Mouse (Mus musculus): Measurements from ENCODE around the gene Rimklb. TPM values are rescaled to one million over a fixed set of nuclear protein-coding genes. Genes with fewer than 3 reads are reported as not detected.
"Not testable (repeated sequence)": the region's sequence is repeated elsewhere in the genome, so short reads cannot be mapped to it uniquely, and the experiment has no call there.

Gene Rimklb
- total RNA-seq, 1 experiment from 2014 or later: 0.85 TPM

DNA sequence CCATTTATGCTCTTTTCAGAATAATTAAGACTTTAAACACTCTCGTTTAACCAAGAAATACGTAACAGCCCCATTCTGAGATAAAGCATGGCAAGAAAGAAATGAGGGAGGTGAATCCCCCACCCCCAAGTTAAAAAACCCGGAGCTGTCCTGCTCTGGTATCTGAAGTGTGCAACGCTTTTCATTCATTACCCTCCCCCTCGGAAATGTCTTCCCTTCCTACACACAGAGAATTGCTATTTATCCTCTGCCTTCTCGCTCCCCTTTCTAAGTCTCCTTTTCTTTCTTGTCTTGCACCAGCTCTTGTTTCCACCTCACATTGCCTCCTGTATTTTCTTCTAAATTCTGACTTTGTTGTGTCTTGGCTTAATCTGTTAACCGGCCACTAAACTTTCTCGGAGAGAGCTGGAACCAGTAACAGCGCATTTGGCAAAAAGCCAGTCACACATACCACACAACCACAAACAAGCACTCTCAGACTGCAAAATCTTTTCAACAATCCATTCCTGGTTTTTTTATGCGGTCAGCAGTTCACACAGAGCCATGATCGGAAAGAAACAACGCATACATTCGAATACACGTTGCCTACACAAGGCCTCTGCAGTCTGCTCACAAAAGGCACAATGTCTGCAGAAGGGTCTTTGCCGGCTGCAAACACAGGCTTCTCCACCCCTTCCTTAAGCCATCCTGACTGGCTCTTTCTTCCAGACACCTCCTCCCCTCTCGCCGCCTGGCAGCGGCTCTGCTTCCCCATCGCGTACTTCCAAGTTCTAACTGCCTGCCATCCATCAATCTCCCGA, 3.3 kb downstream of the Rimklb start:
- DNase-seq: no peak

DNA sequence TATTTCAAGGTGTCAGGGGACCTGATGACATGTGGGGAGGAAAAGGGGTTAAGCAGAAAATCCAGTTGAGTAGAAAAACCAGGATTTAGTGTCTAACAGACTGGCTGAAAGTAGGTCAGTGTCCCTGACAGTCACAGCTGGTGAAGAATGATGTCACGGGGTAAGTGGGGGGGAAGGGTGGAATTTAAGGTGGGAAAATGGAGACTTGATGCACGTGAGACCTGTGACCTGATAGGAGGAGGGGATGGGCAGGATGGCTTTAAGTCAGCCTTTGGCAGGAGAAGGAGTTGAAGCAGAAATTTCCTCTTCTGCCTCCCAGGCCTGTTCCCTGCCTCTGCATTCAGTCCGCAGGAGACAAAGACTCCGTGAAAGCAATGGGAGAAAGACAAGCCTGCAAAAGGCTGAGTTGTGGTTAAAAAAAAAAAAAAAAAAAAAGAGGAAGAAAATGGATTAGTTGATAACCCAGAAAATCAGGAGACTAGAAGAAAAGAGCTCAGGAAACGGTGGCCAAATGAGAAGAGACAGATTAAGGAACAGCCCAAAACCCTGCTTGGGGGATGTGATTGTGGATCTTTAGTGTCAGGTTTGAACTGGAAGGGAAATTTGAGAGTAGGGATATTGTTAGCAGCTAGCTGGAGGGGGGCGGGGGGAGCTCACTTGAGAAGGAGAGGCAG, 4.6 kb downstream of the Rimklb start:
- peak; percentile 32 for DNase-seq

DNA sequence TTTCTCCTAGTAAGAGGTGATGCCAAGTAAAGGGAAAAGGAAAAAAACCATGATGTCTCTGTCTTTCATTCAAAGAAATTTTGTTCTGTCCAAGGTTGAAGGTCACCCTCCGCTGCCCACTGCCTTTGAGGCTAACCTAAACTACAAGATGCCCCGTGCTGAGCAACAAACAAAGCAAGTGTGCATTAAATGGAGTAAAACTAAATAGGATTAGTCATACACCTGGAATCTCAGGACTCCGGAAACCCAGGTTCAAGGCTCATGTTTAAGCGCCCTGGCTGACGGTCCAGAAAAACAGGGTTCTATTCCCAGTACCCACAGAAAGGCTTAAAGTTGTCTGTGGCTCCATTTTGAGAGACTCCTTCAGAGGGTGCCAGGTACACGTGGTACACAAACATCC, 6.1 kb downstream of the Rimklb start:
- DNase-seq: no peak

DNA sequence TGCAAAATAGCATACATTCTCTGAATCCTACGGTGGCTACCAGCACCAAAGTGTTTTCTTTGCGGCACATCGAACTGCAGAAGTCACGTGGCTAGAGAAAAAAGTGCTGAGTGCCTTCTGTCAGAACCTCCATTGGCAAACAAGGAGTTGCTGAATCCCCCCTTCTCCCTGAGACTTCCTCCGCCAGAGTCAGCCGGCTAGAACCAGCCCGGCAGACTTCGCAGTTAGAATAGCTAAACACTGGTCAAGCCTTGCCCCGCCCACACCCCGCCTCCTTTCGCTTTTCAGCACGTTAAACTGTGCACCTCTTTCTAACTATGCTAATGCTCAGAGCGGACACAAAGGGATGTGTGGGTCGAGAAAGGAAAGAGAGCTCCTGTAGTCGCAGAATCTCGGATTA, 7.0 kb downstream of the Rimklb start:
- peak; percentile 79 for DNase-seq

DNA sequence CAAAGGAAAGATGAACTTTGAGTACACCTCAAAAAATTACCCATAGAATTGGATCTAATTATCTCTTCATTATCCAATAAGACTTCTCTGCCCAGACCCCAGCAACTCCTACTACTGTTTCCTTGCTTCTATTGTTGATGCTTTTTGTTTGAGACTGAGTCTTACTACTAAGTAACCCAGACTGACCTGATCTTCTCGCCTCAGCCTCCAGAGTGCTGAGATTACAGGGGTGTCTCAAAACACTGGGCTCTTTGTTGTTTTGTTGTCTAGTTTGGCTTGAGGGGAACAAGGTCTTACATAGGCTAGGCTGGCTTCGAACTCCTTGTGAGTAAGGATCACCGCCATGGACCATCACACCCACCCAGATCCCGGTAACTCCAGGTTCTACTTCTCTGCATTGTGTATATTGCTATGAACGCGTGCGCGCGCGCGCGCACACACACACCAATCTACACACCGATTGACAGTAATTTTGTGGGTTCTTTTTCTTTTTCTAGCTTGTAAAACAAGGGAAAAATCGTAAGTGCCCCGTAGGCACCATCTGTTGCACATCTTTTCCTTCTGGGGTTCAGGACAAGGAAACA, 7.5 kb downstream of the Rimklb start:
- no peak for DNase-seq

DNA sequence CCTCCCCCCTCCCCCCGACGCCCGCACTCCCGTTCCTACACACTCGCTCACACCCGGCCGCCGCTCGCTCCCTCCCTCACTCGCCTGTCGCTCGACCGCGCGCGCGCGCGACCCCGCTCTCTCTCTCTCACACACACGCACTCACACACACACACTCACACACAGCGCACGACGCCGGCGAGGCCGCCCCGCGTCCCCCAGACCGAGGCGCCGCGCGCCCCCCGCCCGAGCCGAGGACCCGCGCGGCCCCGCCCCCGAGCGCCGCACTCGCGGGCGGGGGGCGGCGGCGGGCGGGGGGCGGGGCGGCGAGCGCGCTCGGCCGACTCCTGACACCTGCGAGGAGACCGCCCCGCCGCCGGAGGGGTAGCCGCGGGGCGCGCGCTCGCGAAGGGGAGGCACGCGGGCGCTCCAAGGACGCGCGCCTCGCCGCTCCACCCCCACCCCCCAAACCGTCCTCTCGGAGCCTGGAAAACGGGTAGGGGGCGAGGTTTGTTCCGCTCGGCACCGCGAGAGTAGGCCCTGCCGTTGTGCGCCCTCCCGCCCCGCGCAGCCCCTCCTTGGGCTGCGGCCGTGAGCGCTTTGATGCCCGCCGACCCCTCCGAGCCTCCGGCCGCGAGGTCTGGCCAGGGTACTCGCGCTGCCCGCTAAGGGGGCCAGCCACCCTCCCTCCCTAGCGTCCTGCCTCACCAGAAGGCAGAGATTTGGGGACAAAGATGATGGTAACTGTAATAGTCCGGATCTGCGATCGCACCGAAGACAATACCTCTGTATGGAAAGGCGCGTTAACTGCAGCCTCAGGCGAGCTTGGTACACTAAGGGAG, 12.1 kb downstream of the Rimklb start:
- DNase-seq: peak; percentile 35

DNA sequence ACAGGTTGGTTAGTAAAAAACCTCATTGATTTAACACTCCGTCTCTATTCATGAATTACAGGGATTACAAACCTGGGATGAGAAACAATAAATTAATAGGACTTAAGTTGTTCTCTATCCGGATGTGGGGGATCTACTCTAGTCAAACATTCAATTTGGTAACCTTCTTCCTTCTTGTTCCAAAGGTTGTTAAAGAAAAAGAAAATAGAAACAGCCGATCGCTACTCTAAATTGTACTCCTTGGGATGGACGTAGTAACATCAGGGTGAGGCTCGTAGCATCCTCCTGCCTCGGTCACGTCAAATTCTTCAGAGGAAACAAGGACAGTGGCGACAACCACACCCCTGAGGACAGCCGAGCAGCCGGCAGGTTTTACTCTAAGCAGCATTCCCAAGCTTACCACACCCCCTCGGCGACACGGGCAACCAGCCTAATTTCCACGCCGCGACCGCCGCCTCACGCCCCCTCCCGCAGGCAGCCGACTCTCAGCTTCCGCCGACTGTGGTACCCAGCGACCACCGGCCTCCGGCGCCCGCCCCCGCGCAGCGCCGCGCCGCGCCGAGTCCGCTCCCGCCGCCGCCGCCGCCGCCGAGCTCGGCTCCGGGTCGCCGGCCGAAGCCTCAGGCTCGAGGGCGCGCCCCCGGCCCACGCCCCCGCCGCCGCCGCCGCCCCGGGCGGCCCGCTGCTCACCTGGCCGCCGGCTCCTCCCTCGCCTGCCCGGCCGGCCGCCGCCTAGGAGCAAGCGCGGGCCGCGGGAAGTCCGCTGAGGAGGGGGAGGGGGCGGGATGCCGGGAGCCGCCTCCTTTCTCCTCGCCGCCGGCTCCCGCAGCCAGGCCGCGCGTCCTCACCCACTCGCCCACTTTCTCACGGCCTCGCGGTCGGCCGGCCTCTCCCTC, 12.9 kb downstream of the Rimklb start:
- DNase-seq: peak; percentile 5

DNA sequence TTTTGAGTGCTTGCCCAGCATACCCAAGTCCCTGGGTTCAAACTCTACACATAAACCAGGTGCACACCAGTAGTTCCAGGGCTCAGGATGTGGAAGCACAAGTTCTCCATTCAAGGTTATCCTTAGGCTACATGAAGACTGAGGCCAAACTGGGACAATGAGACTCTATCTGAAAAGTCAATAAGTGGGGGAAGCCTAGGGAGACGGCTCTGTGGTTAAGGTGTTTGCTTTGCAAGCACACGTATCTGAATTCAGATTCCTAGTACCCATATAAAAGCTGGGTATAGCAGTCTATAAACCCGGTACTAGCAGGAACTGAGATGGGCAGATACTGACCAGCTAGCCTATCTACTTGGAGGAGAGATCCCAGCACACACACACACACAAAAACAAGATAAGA, 20.5 kb downstream of the Rimklb start:
- DNase-seq: no peak

DNA sequence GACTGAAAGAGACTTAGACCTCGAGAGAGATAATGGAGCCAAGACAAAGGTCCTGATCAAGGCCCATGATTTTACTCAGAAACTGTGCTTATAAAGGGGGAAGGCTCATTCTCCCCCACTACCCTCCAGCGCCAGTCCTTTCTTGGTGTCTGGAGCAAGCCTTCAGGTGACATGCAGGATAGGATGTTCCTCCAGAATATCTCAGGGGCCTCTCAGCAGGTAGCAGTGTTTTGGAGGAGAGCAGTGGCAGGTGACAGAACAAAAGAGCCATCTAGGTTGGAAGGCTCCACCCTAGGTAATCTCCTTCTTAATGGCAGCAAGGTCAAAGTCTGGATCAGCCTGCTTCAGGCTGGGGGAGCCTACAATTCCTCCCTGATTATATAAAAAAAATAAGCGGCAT, 27.1 kb downstream of the Rimklb start:
- not testable (repeated sequence) for DNase-seq

DNA sequence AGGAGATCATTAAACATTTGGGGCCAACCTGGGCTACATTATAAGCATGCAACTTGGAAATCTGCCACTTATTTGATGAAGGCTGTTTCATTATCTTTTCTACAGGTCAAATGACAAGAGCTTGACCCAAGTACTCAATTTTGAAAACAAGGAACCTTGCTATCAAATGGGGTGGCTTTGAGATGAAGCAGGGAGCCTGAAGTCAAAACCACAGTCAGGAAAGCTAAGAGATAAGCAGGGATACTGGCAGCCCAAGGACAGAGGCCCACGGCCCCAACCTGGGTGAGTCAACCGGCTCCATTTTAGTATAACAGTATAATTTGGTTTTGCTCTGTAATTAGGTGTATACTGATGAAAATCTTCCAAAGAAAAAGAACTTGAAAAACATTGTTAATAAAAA, 28.3 kb downstream of the Rimklb start:
- DNase-seq: no peak

DNA sequence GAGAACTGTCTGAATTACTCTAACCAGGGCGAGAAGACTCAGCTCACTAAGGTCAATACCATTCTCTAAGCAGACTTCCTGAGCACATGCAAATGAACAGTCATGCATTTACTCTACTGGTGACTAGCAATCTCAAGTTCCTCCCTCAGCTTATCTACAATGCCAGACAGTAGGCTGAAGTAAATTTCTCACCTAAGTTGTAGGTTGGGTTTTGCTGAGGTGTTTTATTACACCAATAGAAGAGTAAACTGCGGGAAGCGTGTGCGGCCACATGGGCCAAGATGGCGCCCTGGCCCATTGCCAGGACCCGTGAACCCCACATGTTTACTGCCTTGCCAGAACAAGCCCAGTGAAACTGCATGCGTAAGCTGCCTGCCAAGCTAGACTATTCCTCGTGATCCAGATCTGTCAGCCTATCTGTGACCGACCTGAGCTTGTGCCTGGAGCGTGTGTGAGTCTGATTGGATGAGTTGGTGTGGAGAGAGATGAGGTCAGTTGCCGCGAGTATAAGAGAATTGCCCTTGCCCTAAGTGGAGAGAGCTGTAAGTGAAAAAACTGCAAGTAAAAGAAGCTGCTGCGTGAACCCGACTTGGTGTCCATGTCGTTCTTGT, 29.4 kb downstream of the Rimklb start:
- DNase-seq: no peak

DNA sequence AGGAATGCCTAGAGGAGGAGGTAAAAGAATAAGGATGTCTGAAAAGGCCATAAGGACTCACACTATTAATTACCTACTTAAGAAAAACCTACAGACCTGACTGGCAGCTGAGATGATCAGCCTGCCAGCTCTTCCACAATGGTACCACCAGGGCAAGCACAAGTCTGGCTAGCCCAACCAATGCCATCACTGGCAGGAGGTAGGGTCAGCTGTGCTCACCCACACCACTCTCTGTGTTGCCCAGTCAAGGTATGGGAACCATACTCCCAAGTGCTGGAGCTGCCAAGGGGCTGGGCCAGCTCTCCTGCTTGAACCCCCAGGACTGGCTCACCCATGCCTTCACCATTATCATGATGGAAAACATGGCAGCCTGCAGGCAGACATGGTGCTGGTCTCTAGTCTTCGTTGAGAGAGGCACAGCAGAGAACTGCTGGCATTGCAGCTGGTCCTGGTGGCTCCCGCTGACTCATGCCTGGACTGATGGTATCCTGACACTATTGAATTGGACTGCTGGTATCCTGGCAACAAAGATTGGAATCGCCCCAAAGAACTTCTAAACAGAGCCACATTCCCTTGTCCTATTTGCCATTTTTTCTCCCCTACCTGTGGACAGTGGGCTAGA, 32.4 kb downstream of the Rimklb start:
- no peak for DNase-seq

DNA sequence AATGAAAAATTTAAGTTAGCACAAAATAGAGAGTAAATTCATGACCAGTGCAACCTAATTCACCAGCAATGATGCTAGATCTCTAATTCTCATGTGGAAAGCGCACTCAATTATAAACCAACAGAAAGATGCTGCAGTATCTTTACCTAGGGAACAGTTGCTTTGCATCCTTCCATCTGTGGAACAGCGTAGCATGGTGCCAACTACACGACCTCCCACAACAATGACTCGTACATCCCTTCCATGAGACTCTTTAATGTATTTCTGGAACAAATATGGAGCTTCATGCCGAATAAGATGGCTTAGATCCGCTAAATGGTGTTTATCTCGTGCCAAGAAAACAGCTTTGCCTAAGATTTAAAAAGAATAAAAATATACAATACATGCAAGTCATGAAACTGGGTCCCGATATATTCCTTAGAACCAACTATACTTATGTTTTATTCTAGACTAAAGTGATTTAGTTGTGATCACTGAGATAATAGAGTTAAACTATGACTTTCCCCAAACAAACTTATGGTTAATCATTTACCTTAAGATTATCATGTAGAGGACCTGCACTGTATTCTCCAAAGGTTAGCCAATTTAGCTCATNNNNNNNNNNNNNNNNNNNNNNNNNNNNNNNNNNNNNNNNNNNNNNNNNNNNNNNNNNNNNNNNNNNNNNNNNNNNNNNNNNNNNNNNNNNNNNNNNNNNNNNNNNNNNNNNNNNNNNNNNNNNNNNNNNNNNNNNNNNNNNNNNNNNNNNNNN, 39.4 kb downstream of the Rimklb start:
- DNase-seq: no peak

DNA sequence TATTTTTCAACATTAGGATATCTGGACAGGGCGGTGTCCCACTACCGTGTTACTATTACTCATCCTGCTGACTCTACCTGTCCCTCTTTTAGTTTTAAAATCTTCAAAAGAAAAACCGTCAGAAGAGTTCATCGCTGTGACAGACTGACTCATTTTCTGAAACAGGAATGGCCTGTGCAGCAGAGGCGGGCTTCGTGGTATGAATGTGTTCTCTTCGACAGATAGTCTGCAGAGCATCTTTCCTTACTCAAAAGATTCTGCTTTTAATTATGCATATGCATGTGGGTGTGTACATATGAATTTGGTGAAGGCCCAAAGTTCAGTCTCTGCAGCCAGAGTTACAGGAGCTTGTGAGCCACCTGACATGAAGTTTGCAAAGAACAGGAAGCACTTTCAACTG, 50.7 kb downstream of the Rimklb start:
- no peak for DNase-seq

DNA sequence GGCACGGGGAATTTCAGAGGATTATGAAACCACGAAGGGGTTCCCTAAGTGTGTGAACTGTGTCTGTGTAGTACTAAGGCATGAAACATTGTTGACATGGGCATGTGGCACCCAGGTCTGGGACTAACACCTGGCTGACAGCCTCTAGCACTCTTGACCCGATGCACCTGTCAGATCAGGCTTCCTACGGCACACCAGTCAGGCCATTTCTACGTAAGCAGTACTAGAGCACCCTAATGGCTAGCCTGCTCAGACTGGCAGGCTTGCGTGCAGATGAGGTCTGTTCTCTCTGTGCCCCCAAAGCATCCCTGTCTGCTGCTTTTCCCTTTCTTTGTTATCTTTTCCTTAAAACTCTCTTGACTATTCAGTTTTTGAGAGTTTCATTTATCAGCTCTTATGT, 53.3 kb downstream of the Rimklb start:
- DNase-seq: no peak

DNA sequence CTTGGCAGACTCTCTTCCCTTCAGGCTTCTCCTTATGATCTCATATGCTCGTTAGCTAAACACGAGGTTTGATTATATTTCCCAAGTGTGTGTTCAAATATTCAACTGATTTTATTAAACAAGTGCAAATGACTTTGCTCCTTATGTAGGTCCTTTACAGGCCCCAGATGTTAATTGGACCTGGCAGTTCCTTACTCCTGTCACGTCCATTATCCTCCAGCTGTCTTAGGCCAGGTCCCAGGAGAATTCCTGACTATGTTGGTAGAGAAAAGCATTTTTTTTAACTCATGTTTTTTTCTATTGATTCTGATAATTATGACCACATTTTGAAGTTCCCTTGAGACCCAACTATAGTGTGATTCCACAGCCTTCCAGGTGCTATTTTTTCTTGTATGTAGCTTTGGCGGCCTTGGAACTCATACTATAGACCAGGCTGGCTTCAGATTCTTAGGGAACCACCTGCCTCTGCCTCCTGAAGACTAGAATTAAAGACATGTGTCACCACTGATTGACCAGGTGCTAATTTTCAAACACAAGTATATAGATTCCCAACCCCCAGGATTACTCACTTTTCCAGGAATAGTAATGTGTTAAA, 57.8 kb downstream of the Rimklb start:
- no peak for DNase-seq

DNA sequence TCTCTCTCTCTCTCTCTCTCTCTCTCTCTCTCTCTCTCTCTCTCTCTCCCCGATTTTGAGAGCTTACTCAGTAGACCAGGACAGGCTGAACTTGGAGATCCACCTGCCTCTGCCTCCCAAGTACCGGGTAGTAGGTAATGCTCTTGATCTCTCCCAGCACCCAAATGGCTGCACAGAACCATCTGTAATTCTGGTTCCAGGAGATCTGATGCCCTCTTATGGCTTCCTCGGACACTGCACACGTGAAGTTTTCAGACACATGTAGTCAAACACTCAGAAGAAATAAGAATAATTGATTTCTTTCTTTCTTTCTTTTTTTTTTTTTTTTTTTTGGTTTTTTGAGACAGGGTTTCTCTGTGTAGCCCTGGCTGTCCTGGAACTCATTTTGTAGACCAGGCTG, 59.3 kb downstream of the Rimklb start:
- no peak for DNase-seq

DNA sequence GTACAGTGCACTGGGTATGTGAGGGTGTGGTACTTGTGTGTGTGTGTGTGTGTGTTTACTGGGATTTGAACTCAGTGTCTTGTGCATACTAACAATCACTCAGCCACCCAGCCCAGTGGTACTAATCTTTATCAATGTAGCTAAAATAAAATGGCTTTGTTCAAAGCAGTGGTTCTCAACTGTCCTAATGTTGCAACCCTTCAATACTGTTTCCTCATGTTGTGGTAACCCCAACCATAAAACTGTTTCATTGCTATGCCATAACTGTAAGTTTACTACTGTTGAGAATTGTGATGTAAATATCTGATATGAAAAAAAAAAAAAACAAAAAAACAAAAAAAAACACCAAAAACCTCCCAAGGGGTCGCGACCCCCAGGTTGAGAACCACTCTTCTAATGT, 63.3 kb downstream of the Rimklb start:
- no peak for DNase-seq

DNA sequence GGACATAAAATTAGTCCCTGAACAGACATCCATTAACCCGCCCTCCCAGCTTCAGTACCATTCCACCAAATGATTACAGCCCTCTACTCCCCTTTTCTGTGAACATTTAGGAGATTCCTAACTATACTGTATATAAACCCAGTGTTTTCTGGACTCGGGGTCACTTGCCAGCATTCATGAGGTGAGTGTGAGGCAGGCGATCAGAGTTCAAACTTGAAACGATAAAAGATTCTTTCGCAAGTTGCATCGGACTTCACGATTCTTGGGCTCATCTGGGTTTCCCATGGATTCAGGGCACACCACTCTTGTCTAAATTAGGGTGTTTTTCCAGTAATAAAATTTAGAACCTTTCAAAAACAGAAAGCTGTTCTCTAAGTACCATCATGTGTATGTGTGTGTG, 71.1 kb downstream of the Rimklb start:
- DNase-seq: no peak

DNA sequence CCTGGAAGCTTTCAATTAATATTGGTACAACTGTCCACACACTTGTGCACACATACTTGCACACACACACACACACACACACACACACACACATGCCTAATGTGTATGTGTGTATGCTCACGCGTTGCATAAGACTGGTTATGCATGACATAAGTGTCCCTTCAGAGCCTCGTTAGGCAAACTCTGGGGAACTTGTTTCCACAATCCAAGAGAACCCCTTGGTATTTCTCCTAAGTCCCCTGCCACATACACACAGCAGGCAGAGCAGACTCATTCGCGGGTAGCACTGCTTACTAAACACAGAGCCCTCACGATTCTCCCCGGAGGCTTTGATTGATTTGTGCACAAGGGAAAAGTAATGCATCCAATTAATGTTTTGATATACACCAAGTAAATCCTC, 81.5 kb downstream of the Rimklb start:
- no peak for DNase-seq
